Mouse (Mus musculus): ENCODE measurements around the gene Synj1.

- TF ChIP-seq POLR2A (IDR thresholded peaks at IDR 0.05; ENCODE audit: low read depth, low read length) (no peak), E2F4 (IDR thresholded peaks at IDR 0.05; ENCODE audit: insufficient replicate concordance, low read depth, low read length) (no peak), BHLHE40 (IDR thresholded peaks at IDR 0.05; ENCODE audit: low read depth, low read length) (no peak), ETS1 (conservative IDR thresholded peaks at IDR 0.05; ENCODE audit: low read depth, low read length) (no peak), JUND (conservative IDR thresholded peaks at IDR 0.05; ENCODE audit: low read depth, low read length) (no peak), EP300 (IDR thresholded peaks at IDR 0.05; ENCODE audit: low read length) (no peak), TBP (conservative IDR thresholded peaks at IDR 0.05; ENCODE audit: low read depth, low read length) (no peak), CTCF (conservative IDR thresholded peaks at IDR 0.05 in 1 of 2, IDR thresholded peaks at IDR 0.05 in 1 of 2; ENCODE audit: low read depth in 2 of 2, low read length in 2 of 2) (no peak)
Observed at GRCm38 (mm10) chr16:90971004-90971403, 40.1 kb downstream of the Synj1 start.
